Mouse (Mus musculus): ENCODE data around the gene Adamtsl4. TPM values are rescaled to one million over a fixed set of nuclear protein-coding genes. Genes with fewer than 3 reads are reported as not detected.

Gene Adamtsl4
- polyA plus RNA-seq, 1 experiment from 2014 or later, result 3.9 TPM

DNA sequence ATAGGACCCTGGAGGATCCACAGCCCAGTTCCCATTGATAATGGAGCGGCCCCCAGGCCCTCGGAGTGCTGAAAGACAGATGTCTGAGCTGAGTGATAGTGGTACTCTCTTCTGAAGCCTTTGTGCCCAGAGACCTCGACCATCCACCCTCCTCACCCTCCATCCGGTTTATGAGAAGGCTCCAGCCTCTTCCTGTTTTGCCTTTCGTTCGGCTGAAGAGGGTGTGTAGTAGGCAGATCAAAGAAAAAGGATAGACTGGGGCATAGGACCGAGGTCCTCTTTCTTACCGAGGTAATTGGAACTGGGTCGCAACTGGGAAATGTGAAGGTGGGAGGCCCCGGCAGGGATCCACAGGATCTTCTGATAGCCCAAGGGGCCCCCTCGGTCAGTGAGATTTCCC is 6.4 kb downstream of the Adamtsl4 start:
- ATAC-seq (ENCODE audit: low FRiP score, low TSS enrichment), result no peak
- Histone ChIP-seq H3K4me3 (ENCODE audit: low read length) (no peak overlapping the region), H3K9me3 (ENCODE audit: low read length) (no peaks in the 10 kb centered on the region), H3K4me2 (replicated peaks; ENCODE audit: low read depth, low read length) (no peak overlapping the region), H3K27ac (ENCODE audit: low read length) (no peak overlapping the region), H3K27me3 (ENCODE audit: insufficient read depth, low read length) (no peaks in the 10 kb centered on the region), H3K36me3 (ENCODE audit: insufficient read depth, low read length) (peaks cover 8% of the 10 kb centered on the region; the same call in 1 of the 2 replicates), H3K9ac (replicated peaks; ENCODE audit: low read length) (no peak overlapping the region), H3K4me1 (ENCODE audit: insufficient read depth, low read length) (peaks cover 32% of the 10 kb centered on the region)
- WGBS, result 29% methylated on average over 11 of the region's 11 CpGs

DNA sequence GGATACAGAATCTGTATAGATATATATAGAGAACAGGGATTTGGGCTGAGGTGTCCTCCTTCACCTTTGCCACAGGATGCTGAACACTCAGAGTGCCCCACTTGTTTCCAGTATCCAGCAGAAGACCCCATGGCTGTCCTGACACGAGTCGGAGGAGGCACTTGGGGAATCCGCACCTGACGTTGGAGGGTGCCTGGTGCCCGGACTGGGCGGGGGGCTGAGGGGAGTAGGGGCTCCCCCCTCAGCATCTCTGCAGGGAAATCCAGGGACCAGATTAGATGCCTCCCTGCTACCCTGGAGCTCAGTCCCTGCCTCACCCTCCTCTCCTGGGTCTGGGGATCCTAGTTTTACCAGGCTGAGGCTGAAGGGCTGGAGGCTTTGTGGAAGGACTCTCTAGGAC is 7.0 kb downstream of the Adamtsl4 start:
- Histone ChIP-seq H3K4me2 (replicated peaks; ENCODE audit: low read depth, low read length) (no peak overlapping the region), H3K9me3 (ENCODE audit: low read length) (no peaks in the 10 kb centered on the region), H3K4me1 (ENCODE audit: insufficient read depth, low read length) (peaks cover 32% of the 10 kb centered on the region), H3K9ac (replicated peaks; ENCODE audit: low read length) (no peak overlapping the region), H3K36me3 (ENCODE audit: insufficient read depth, low read length) (peaks cover 8% of the 10 kb centered on the region; the same call in 1 of the 2 replicates), H3K27ac (ENCODE audit: low read length) (no peak overlapping the region), H3K4me3 (ENCODE audit: low read length) (no peak overlapping the region), H3K27me3 (ENCODE audit: insufficient read depth, low read length) (no peaks in the 10 kb centered on the region)
- 80% methylated on average over 6 of the region's 6 CpGs for WGBS
- no peak for ATAC-seq (ENCODE audit: low FRiP score, low TSS enrichment)

DNA sequence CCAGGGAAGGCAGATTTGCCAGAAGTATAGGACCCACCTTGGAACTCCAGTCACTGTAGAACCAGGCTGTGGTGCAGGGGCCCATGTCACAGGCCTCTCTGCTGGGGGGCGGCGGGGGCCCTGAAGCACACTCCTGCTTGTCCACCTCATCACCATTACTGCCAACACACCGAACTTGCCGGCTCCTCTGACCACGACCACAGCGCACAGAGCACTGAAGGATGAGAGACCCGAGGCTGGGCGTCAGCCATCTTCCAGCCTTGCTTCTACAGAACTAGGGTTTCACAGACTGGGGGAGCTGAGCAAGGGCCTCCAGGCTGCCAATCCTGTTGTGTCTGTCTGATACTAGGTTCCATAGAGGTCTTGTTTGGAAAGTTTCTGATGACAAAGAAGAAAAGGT is 8.2 kb downstream of the Adamtsl4 start:
- H3K9me3 ChIP-seq (ENCODE audit: low read length), result no peaks in the 10 kb centered on the region
- H3K27me3 ChIP-seq (ENCODE audit: insufficient read depth, low read length), result no peaks in the 10 kb centered on the region
- peaks cover 39% of the 10 kb centered on the region for H3K4me1 ChIP-seq (ENCODE audit: insufficient read depth, low read length)
- H3K27ac ChIP-seq (ENCODE audit: low read length), result no peak overlapping the region
- no peak overlapping the region for H3K9ac ChIP-seq (replicated peaks; ENCODE audit: low read length)
- no peak overlapping the region for H3K4me3 ChIP-seq (ENCODE audit: low read length)
- peaks cover 8% of the 10 kb centered on the region; the same call in 1 of the 2 replicates for H3K36me3 ChIP-seq (ENCODE audit: insufficient read depth, low read length)
- no peak for ATAC-seq (ENCODE audit: low FRiP score, low TSS enrichment)
- WGBS, result 91% methylated on average over 8 of the region's 8 CpGs
- no peak overlapping the region for H3K4me2 ChIP-seq (replicated peaks; ENCODE audit: low read depth, low read length)

DNA sequence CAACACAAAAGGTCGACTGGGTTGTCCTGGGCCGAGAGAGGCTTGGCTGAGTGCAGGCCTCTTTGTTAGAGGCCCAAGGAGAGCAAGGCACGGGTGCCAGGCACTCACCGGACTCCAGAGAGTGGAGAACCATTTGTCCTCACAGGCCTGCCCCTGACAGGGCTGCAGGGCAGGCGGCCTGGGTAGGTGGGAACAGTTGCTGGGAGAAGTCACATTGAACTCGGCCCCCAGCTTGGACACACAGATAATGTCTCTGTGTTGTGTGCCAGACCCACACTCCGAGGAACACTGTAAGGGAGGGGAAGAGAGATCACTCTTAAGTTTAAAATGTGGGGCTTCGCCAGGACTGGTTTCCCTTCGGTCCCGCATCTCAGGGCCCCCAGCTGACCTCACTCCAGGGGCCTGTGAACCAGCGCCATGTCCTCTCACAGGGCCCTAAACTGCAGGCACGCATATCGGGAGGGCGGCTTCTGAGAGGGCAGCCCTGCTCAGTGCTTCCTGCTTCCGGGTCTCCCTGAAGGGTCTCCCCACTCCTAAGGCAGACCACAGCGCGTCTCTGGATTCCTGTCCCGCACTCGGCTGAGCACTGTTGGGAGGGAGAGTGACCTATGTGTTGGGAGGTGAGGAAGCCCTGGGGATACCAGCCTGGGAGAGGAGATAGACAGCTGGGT is 10.2 kb downstream of the Adamtsl4 start:
- H3K4me3 ChIP-seq (ENCODE audit: low read length), result no peak overlapping the region
- no peaks in the 10 kb centered on the region for H3K27me3 ChIP-seq (ENCODE audit: insufficient read depth, low read length)
- H3K4me1 ChIP-seq (ENCODE audit: insufficient read depth, low read length), result peaks cover 55% of the 10 kb centered on the region
- H3K4me2 ChIP-seq (replicated peaks; ENCODE audit: low read depth, low read length), result no peak overlapping the region
- WGBS, result 76% methylated on average over 19 of the region's 19 CpGs
- no peak overlapping the region for H3K9ac ChIP-seq (replicated peaks; ENCODE audit: low read length)
- ATAC-seq (ENCODE audit: low FRiP score, low TSS enrichment), result no peak
- H3K36me3 ChIP-seq (ENCODE audit: insufficient read depth, low read length), result 0 out of 2 replicates have a peak, but pooled peaks cover 6% of the 10 kb centered on the region
- no peak overlapping the region for H3K27ac ChIP-seq (ENCODE audit: low read length)
- H3K9me3 ChIP-seq (ENCODE audit: low read length), result no peaks in the 10 kb centered on the region

DNA sequence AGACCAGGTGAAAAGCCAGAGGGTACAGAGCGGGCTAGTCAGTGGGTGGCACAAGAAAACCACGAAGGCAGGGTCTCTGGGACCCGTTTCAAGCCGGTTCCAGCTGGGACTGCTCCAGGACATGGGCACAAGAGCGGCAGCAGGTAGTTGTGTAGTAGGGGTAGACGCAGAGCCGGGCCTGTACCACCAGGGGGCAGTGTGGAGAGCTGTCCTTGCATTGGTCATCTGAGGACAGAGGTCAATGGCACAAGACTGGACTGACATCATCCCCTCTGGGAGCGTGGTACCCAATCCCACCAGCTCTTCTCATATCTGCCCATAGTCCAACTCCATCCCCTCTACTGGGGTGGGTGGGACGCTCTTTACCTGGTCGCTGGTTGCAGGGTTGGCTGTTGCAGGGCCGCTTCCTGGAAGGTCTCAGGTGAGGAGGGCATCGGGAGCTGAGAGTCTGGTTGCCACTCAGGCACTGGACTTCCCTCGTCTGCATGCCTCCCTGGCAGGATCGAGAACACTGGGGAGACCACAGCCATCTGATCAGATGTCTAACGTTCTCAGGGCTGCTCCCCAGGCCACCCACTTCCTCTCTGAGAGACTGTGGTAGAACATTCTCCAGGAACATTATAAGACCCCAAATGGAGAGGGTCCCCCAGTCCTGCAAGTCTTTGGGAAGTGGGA is 10.8 kb downstream of the Adamtsl4 start:
- Histone ChIP-seq H3K9me3 (ENCODE audit: low read length) (no peaks in the 10 kb centered on the region), H3K9ac (replicated peaks; ENCODE audit: low read length) (no peak overlapping the region), H3K27ac (ENCODE audit: low read length) (peak overlapping the region; percentile 98; the same call in 1 of the 2 replicates), H3K4me1 (ENCODE audit: insufficient read depth, low read length) (peaks cover 61% of the 10 kb centered on the region), H3K27me3 (ENCODE audit: insufficient read depth, low read length) (no peaks in the 10 kb centered on the region), H3K36me3 (ENCODE audit: insufficient read depth, low read length) (0 out of 2 replicates have a peak, but pooled peaks cover 6% of the 10 kb centered on the region), H3K4me2 (replicated peaks; ENCODE audit: low read depth, low read length) (no peak overlapping the region), H3K4me3 (ENCODE audit: low read length) (no peak overlapping the region)
- no peak for ATAC-seq (ENCODE audit: low FRiP score, low TSS enrichment)
- 64% methylated on average over 15 of the region's 15 CpGs for WGBS

DNA sequence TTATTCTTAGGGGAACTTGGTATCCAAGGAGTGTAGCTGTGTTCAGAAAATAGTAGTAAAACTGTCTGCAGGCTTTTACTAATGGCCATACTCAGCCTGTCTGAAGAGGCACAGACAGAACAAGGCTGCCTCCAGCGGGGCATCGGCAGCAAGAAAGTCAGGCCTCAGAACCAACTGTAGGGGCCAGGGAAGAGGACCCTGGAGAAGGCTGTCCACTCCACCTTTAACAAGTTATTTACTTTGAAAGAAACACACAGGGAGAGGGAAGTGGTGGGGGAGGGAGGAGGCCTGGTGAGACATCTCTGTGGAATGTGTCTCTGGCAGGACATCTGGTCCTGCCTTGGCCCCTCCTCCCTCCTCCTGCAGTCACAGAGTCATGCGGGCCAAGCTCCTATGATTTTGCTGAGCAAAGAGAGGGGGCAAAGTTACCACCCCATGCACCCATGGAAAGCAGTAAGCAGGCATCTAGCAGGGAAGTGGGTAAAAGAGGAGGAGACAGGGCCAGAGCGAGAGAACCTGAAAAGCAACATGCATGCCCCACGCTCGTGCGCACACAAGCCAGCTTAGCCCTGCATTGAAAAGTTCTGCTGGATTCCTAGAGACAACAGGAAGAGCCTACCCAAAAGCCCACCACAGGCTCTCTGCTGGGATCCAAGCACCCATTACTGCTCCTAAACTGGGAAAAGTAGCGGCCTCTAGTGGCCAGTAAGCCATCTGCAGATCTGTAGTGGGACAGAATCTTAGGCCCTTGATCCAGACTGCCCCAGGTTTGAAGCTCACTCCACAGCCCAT is 12.2 kb downstream of the Adamtsl4 start:
- 15% methylated on average over 8 of the region's 8 CpGs for WGBS
- peak overlapping the region; percentile 19 for H3K4me2 ChIP-seq (replicated peaks; ENCODE audit: low read depth, low read length)
- H3K4me1 ChIP-seq (ENCODE audit: insufficient read depth, low read length), result peaks cover 52% of the 10 kb centered on the region
- 0 out of 2 replicates have a peak overlapping the region, but pooled peaks have one; percentile 6 for H3K4me3 ChIP-seq (ENCODE audit: low read length)
- H3K9ac ChIP-seq (replicated peaks; ENCODE audit: low read length), result peak overlapping the region; percentile 53
- H3K9me3 ChIP-seq (ENCODE audit: low read length), result no peaks in the 10 kb centered on the region
- H3K36me3 ChIP-seq (ENCODE audit: insufficient read depth, low read length), result 0 out of 2 replicates have a peak, but pooled peaks cover 6% of the 10 kb centered on the region
- peak; percentile 36; the same call in 1 of the 2 replicates for ATAC-seq (ENCODE audit: low FRiP score, low TSS enrichment)
- peak overlapping the region; percentile 98 for H3K27ac ChIP-seq (ENCODE audit: low read length)
- H3K27me3 ChIP-seq (ENCODE audit: insufficient read depth, low read length), result no peaks in the 10 kb centered on the region

DNA sequence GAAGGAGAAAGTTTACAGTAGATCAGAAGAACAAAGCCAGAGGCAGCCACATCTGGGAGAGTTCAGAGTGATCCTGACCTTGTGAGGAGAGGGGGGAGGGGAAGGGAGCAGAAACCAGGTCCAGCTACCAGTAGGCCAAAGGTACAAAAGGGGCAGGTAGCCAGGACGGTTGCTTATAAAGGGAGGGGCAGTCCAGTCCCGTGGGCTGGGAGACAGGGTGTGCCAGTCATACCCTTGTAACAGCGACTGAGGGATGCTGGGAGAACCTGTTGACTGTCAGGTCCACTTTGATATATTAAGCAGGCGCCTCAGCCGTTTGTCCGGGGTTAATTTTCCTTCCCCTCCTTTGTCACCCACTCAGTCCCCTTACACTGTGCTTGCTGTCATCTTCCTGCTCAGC is 12.9 kb downstream of the Adamtsl4 start:
- H3K4me2 ChIP-seq (replicated peaks; ENCODE audit: low read depth, low read length), result peak overlapping the region; percentile 19
- peaks cover 52% of the 10 kb centered on the region for H3K4me1 ChIP-seq (ENCODE audit: insufficient read depth, low read length)
- peak overlapping the region; percentile 53 for H3K9ac ChIP-seq (replicated peaks; ENCODE audit: low read length)
- peak overlapping the region; percentile 98 for H3K27ac ChIP-seq (ENCODE audit: low read length)
- H3K9me3 ChIP-seq (ENCODE audit: low read length), result no peaks in the 10 kb centered on the region
- H3K36me3 ChIP-seq (ENCODE audit: insufficient read depth, low read length), result 0 out of 2 replicates have a peak, but pooled peaks cover 6% of the 10 kb centered on the region
- ATAC-seq (ENCODE audit: low FRiP score, low TSS enrichment), result peak; percentile 1; the same call in 1 of the 2 replicates
- WGBS, result under 1% methylated on average over 6 of the region's 6 CpGs
- H3K27me3 ChIP-seq (ENCODE audit: insufficient read depth, low read length), result no peaks in the 10 kb centered on the region
- H3K4me3 ChIP-seq (ENCODE audit: low read length), result no peak overlapping the region

DNA sequence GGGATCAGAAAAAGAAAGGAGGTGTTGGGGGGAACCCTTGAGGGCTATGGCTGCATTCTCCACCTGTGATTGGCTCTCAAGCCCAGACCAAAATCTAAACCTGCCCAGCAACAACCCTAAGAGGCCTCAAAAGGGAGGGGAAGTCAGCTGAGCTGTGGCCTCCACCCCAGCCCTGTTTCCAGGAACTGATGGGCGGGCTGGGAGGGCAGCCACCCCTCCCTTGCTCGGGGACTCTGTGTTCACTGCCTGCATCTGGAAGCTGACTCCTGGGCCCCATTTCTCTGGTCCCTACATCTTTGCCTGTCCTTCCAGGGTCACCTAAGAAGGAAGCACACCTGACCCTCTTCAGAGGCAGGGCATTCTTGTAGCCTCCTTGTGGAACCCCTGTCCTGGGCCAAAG is 13.5 kb downstream of the Adamtsl4 start:
- H3K4me3 ChIP-seq (ENCODE audit: low read length), result no peak overlapping the region
- peak overlapping the region; percentile 53 for H3K9ac ChIP-seq (replicated peaks; ENCODE audit: low read length)

DNA sequence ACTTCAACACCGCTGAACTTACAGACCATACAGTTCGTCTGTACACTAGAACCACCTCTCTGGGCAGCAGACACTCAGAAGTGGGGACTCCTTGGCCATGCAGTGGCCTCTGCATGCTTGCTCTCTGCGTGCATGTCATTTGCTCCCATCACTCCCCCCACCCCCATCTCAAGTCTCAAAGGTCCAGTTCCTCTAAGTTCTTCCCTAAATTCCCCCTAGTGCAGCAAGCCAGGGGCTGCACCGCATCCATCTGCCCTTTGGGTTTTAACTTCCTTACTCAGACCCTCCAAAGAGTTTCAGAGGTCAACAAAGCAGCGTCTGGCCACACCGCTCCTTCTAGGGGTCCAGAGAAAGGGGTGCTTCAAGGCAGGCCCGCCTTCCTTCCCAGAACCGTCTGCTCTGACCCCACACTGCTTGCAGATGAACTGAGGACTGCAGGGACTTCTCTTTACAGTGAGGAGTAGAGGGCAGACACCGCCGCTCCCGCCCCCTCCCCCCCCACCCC is 14.0 kb downstream of the Adamtsl4 start:
- Histone ChIP-seq H3K4me1 (ENCODE audit: insufficient read depth, low read length) (peaks cover 53% of the 10 kb centered on the region), H3K9ac (replicated peaks; ENCODE audit: low read length) (peak overlapping the region; percentile 53), H3K4me3 (ENCODE audit: low read length) (no peak overlapping the region), H3K36me3 (ENCODE audit: insufficient read depth, low read length) (peaks cover 12% of the 10 kb centered on the region; the same call in 1 of the 2 replicates), H3K27ac (ENCODE audit: low read length) (peak overlapping the region; percentile 98), H3K27me3 (ENCODE audit: insufficient read depth, low read length) (no peaks in the 10 kb centered on the region), H3K9me3 (ENCODE audit: low read length) (no peaks in the 10 kb centered on the region), H3K4me2 (replicated peaks; ENCODE audit: low read depth, low read length) (peak overlapping the region; percentile 30)
- ATAC-seq (ENCODE audit: low FRiP score, low TSS enrichment), result peak; percentile 47
- WGBS, result 17% methylated on average over 10 of the region's 11 CpGs

More for the DNA sequence above, 13.5 kb downstream of the Adamtsl4 start:
- H3K27ac ChIP-seq (ENCODE audit: low read length), result peak overlapping the region; percentile 98
- no peaks in the 10 kb centered on the region for H3K27me3 ChIP-seq (ENCODE audit: insufficient read depth, low read length)
- no peaks in the 10 kb centered on the region for H3K9me3 ChIP-seq (ENCODE audit: low read length)
- peaks cover 11% of the 10 kb centered on the region; the same call in 1 of the 2 replicates for H3K36me3 ChIP-seq (ENCODE audit: insufficient read depth, low read length)
- peaks cover 52% of the 10 kb centered on the region for H3K4me1 ChIP-seq (ENCODE audit: insufficient read depth, low read length)
- H3K4me2 ChIP-seq (replicated peaks; ENCODE audit: low read depth, low read length), result peak overlapping the region; percentile 30
- ATAC-seq (ENCODE audit: low FRiP score, low TSS enrichment), result peak; percentile 66
- WGBS, result 9% methylated on average over 2 of the region's 2 CpGs
